Mouse (Mus musculus): ENCODE results near the gene St6galnac1. TPM values are rescaled to one million over a fixed set of nuclear protein-coding genes. Genes with fewer than 3 reads are reported as not detected.

St6galnac1 gene
- polyA plus RNA-seq, 1 experiment from 2014 or later = not detected

GRCm38 (mm10) chr11:116721548-116722271 lies 53.6 kb downstream of the St6galnac1 start:
- H3K4me2 ChIP-seq (ENCODE audit: low read length) = no peak overlapping the region
- no peaks in the 10 kb centered on the region; the same call in 1 of the 2 replicates for H3K9me3 ChIP-seq (ENCODE audit: control insufficient read depth, low read length)
- no peaks in the 10 kb centered on the region for H3K36me3 ChIP-seq (ENCODE audit: control insufficient read depth, insufficient read depth, low read length)
- WGBS = 59% methylated on average over 9 of the region's 9 CpGs
- H3K4me1 ChIP-seq (ENCODE audit: control insufficient read depth, insufficient read depth, low read depth, low read length) = no peaks in the 10 kb centered on the region
- H3K27me3 ChIP-seq (replicated peaks; ENCODE audit: control insufficient read depth, insufficient read depth, low read length) = no peaks in the 10 kb centered on the region
- no peak overlapping the region; the same call in 1 of the 2 replicates for H3K27ac ChIP-seq (ENCODE audit: low read depth, low read length)
- no peak overlapping the region for H3K4me3 ChIP-seq (ENCODE audit: low read length)
- no peak overlapping the region for H3K9ac ChIP-seq (ENCODE audit: low read depth, low read length)
- ATAC-seq = no peak

- Histone ChIP-seq H3K27me3 (replicated peaks; ENCODE audit: control insufficient read depth, insufficient read depth, low read length) (no peaks in the 10 kb centered on the region), H3K36me3 (ENCODE audit: control insufficient read depth, insufficient read depth, low read length) (no peaks in the 10 kb centered on the region), H3K4me3 (ENCODE audit: low read length) (no peak overlapping the region), H3K9me3 (ENCODE audit: control insufficient read depth, low read length) (no peaks in the 10 kb centered on the region; the same call in 1 of the 2 replicates), H3K4me2 (ENCODE audit: low read length) (no peak overlapping the region), H3K9ac (ENCODE audit: low read depth, low read length) (no peak overlapping the region), H3K4me1 (ENCODE audit: control insufficient read depth, insufficient read depth, low read depth, low read length) (no peaks in the 10 kb centered on the region), H3K27ac (ENCODE audit: low read depth, low read length) (no peak overlapping the region)
- 94% methylated on average over 15 of the region's 15 CpGs for WGBS
- no peak for ATAC-seq
Observed at GRCm38 (mm10) chr11:116720319-116720865, 54.9 kb downstream of the St6galnac1 start.

Other genes with a start within 250 kb of the St6galnac1 start
- gene Sphk1, start 244.6 kb downstream of the St6galnac1 start, polyA plus RNA-seq (2015; fragmentation: Nextera tagmentation; extraction: Ambion mirVana) = 10.7 and 13.9 TPM in 2 replicates
- 16.4 and 16.6 TPM in 2 replicates for gene Ube2o, start 194.1 kb downstream of the St6galnac1 start, polyA plus RNA-seq (2015; fragmentation: Nextera tagmentation; extraction: Ambion mirVana)
- gene Aanat, start 189.1 kb downstream of the St6galnac1 start, polyA plus RNA-seq (2015; fragmentation: Nextera tagmentation; extraction: Ambion mirVana) = 0.51 and 0.55 TPM in 2 replicates
- 1.7 and 2.1 TPM in 2 replicates for gene Rhbdf2, start 148.5 kb downstream of the St6galnac1 start, polyA plus RNA-seq (2015; fragmentation: Nextera tagmentation; extraction: Ambion mirVana)
- gene Prcd, start 122.0 kb downstream of the St6galnac1 start, polyA plus RNA-seq (2015; fragmentation: Nextera tagmentation; extraction: Ambion mirVana) = 3.1 and 4.2 TPM in 2 replicates
- gene Cygb, start 121.2 kb downstream of the St6galnac1 start, polyA plus RNA-seq (2015; fragmentation: Nextera tagmentation; extraction: Ambion mirVana) = 34.4 and 37.4 TPM in 2 replicates
- 33.7 and 37.7 TPM in 2 replicates for gene Mxra7, start 52.5 kb upstream of the St6galnac1 start, polyA plus RNA-seq (2015; fragmentation: Nextera tagmentation; extraction: Ambion mirVana)
- 62.6 and 62.8 TPM in 2 replicates for gene Mettl23, start 67.8 kb upstream of the St6galnac1 start, polyA plus RNA-seq (2015; fragmentation: Nextera tagmentation; extraction: Ambion mirVana)
- 67.2 and 70.2 TPM in 2 replicates for gene Jmjd6, start 67.9 kb upstream of the St6galnac1 start, polyA plus RNA-seq (2015; fragmentation: Nextera tagmentation; extraction: Ambion mirVana)
- gene Mfsd11, start 76.9 kb upstream of the St6galnac1 start, polyA plus RNA-seq (2015; fragmentation: Nextera tagmentation; extraction: Ambion mirVana) = 52.1 and 52.7 TPM in 2 replicates
- gene Srsf2, start 77.6 kb upstream of the St6galnac1 start, polyA plus RNA-seq (2015; fragmentation: Nextera tagmentation; extraction: Ambion mirVana) = 469 and 518 TPM in 2 replicates
- gene Mgat5b, start 143.4 kb upstream of the St6galnac1 start, polyA plus RNA-seq (2015; fragmentation: Nextera tagmentation; extraction: Ambion mirVana) = 19.4 and 27.5 TPM in 2 replicates